Mouse (Mus musculus) cerebellum, postnatal 25 days (tissue): Measurements from ENCODE around the gene Ibtk.

Source experiments
- DNase-seq, 2 experiments: peaks; one replicate each; pipeline ENCODE4 v3.0.0; 2021; ENCODE audit warnings: mixed read lengths in 2 of 2

Ibtk gene

DNA sequence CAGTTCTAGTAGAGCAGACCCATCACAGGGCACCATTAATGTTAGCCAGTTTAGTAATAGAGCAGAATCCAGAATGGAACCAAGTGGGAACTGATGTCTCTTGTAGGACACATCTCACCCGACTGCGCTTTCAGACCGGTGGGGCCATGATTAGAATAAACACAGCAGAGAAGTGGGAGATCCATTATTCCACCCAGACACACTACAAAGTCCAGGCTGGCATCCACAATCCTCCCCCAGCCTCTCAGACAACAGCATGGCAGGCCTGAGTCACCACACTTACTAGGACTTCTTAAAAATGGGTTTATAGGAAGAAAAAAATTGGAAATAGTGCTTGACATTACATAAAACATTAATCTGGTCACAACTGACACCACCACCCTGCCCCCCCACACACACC lies 53.5 kb downstream of the Ibtk start:
- DNase-seq = no peak

DNA sequence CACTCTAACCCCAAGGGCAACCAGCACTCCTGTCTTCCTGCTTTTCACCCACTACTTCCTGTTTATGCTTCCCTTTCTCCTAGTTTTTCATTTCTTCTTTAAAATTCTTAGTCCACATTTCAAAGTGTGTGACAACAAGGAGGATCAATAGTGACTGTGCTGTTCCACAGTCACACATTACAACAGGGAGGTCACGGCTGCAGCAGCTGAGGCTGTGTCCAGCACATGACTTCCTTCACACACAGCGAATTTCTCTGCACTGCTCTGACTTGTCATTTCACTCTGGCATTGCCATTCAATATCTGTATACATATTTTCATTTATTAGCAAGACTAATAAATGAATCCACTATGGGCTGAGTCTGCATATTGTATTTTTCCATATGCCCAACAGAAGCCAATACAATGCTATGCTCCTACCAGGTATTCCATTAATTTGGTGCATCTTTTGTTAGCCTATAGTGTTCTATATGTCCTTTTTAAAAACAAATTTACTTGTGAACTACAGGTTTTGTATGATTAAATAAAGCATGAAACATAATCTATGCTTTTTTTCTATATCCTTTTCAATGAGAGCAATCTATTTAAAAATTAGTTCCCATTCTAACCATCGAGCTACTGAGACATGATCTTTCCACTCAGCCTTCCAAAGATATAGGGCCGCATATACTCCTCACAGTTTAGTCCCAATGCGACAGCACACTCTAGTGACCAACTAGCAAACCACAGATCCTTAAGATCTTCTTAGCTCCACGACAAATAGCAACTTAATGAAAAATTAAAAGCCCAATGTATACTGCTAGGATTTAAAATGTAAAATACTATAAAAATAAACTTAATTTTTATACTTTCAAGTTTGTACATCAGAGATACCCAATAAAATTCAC lies 55.7 kb downstream of the Ibtk start:
- DNase-seq = peak in 1 of 2 experiments; percentile 31

DNA sequence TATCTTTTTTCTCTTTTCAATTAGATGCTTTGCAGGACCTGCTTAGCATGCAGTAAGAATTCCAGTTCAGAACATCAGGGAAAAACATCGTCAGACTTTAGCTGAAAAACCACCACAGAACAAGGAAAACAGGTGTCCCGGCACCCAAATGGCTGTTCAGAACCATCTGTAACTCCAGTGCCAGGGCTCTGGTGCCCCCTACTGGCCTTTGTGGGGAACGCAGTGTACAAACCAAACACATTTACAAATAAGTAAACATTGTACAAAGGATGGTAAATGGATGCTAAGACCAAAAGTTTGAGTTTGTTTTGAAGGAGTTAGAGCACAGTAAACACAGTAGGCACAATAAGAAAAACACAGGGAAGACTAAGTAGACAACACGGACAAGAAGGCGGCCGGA lies 64.1 kb downstream of the Ibtk start:
- DNase-seq = peak in 1 of 2 experiments; percentile 14

DNA sequence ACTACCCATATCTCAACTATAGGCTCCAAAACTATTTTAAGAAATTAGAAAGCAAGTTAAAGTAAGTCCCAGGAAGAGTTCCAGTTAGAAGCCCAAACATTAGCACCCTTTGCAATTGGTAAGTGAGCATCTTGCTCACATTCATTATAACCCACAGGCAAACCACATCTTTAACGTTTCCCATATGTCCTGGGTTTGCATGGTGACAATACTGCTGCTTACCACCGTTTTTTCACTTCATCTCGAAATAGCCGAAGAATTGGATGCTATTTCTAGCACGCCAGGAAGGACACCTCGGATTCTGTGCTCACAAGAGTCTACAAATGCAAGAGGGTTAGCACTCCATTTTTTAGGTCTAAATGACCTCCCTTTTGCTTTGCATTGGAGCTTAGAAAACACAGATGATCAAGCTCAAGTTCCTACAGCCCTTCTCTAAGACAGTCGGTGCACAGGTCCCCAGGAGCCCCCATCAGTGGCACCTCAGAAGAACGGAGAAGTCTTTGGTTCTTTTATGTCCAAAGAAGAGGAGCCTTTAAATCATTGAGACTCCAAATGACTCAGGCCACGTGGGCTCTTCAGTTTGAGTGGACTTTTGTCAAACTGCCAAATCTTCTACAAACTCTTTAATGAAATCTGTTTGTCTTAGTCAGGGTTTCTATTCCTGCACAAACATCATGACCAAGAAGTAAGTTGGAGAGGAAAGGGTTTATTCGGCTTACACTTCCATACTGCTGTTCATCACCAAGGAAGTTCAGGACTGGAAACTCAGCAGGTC lies 73.8 kb downstream of the Ibtk start:
- DNase-seq = no peak

DNA sequence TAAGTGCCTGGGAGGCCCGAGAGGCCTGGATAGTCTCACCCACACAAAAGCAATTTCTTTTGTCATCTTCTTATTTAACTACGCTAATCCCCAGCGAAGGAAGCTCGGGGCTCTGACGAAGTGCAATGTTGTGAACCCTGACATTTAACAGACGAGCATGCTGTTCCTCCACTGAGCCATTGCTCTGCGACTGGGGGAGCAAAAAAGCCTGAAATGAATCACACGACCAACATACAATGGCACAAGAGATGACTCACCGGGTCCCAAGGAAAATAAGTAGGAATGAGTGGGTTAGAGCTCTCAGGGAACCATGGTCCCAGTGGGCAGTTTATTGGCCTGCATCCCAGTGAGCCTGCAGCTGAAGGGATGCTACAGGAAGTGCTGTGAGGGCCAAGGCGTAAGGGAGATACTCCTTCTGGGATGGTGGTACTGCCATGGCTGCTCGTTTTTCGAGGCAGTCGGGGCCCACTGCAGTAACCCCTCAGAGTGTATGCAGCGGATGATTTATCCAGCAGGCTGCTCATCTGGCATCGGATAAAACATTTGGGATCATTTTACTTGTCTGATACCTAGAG lies 75.1 kb downstream of the Ibtk start:
- DNase-seq = no peak

DNA sequence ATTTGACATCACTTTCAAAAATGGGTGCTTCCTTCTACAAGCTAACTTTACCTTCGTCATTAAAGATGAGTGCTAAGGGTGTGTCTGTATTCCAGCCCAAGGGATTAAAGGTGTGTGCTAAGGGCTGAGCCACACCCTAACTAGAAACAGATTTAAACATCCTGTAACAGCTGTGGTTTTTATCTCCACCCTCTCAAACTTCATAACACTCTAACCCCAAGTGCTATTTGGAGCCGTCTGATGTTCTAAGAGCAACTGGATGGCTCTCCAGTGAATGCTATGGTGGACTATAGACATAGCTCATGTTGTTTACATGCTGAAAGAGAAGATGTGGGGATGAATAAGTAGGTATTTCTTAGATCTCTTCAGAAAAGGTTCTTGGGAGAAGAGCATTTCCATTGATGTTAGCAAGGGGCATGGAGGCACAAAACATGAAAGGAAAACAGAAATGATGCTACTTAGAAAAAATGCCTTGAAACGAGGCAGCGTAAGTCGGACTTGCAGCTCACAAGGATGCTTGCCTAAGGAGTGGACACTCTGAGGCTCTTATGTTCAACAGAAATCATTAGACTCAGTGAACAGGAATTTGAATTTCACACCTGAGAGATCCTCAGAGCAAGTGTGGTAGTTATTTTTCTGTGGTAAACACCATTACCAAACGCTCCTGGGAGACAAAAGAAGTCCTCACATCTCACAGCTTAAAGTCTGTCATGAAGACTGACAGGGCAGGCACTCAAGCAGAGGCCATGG lies 77.4 kb downstream of the Ibtk start:
- DNase-seq = no peak

DNA sequence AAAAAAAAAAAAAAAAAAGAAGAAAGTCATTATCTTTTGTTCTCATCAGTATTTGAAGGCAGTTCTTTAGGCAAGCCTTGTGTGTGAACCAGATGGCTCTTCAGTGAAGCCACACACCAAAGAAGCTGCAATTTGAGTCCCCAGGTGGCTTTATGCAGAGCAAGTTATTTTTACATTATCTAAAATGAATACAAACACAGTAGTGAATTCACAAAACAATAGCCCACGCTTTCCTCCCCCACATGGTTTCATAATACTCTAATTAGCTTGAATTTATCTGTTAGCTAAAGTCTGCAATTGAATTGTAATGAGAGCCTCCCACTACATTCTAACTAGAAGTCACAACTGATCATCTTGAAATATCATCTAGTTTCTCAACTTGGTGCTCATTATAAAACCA lies 84.8 kb downstream of the Ibtk start:
- no peak for DNase-seq

DNA sequence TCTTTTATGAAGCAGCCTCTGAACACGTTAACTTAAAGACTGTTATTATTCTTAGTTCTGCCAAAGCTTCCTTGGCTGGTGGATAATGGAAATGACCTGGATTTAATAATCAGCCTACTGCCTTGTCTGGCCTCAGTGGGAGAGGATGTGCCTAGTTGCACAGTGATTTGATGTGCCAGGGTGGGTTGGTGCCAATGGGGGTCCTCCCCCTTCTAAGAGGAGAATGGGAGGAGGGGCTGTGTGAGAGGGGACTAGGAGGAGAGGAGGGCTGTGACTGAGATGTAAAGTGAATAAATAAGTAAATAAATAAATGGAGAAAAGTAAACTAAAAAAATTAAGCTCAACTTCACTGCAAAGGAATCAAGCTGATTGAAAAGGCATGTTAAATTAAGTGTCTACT lies 85.3 kb downstream of the Ibtk start:
- no peak for DNase-seq

DNA sequence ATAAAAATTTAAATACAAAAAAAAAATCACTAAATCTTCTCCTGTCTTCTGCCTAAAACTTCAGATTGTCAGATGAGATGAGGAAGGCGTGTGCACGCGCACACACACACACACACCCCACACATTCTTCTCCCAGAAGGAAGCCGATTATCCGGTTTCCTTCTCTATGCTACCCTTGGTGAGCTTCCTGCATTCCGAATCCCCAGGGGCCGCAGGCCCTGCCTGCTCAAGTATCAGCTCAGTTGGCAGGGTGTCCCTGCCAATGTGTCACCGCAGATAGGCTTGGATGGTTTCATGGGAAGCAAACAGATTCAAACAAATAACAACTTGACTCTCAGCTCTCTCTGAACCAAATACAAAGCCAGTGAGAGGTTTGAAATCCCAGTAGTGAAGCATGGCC lies 86.0 kb downstream of the Ibtk start:
- peak in 1 of 2 experiments; percentile 13 for DNase-seq

DNA sequence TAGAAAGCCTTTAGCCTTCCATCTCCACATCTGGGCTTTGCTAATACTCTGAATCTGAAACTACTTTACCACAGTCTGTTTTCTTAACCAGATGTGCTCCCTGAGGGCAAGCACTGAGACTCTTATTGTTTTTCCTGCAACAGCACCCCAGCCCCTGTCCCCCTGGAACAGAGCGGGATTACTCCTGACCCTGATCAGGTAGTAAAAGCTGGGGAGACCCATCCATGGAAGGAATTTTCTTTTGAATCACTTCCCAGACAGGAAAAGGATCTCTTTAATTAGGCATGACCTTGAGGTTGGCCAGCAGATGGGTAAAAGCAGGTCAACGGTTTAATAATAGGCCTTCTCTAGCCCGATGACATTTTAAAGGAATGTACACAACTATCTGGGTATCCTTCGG lies 95.7 kb downstream of the Ibtk start:
- no peak for DNase-seq

DNA sequence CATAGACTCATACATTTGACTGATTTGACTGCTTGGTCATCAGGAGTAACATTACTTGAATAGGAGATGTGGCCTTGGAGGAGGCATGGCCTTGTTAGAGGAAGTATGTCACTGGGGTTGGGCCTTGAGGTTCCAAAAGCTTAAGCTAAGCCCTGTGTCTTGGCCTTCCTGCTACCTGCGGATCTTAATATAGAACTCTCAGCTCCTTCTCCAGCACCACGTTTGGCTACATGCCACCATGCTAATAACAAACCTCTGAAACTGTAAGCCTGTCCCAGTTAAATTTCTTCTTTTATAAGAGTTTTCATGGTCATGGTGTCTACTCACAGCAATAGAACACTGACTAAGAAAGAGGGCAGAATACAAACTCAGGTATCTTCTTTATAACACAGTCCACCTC lies 110.9 kb downstream of the Ibtk start:
- no peak for DNase-seq
